Mouse (Mus musculus): ENCODE measurements around the gene Ms4a12. TPM values are rescaled to one million over a fixed set of nuclear protein-coding genes. Genes with fewer than 3 reads are reported as not detected.
"Not testable (repeated sequence)": the region's sequence is repeated elsewhere in the genome, so short reads cannot be mapped to it uniquely, and the experiment has no call there.

Ms4a12 gene
- not detected for total RNA-seq (2021)
- long read RNA-seq, experiment 1: 0 reads
- long read RNA-seq, experiment 2: 0 reads

- no peak for DNase-seq
Observed at GRCm38 (mm10) chr19:11232348-11232747, at the start of gene Ms4a12. Gene Ms4a12 (minus strand): TSS chr19:11232448.

- DNase-seq: no peak
Observed at GRCm38 (mm10) chr19:11280223-11280622, 48.0 kb upstream of the Ms4a12 start.

GRCm38 (mm10) chr19:11276431-11276830 lies 44.2 kb upstream of the Ms4a12 start:
- no peak for DNase-seq

- no peak for DNase-seq
Observed at GRCm38 (mm10) chr19:11266956-11267355, 34.7 kb upstream of the Ms4a12 start.

- peak in 1 of 2 experiments; percentile 12 for DNase-seq
Observed at GRCm38 (mm10) chr19:11266052-11266845, 34.0 kb upstream of the Ms4a12 start, which contains the start of gene Ms4a1. Gene Ms4a1 (minus strand): TSS chr19:11266241.

GRCm38 (mm10) chr19:11264602-11265185 lies 32.4 kb upstream of the Ms4a12 start:
- DNase-seq: no peak

- no peak for DNase-seq
Observed at GRCm38 (mm10) chr19:11263549-11263948, 31.3 kb upstream of the Ms4a12 start.

- DNase-seq: not testable (repeated sequence)
Observed at GRCm38 (mm10) chr19:11262932-11263331, 30.7 kb upstream of the Ms4a12 start.

- DNase-seq: no peak
Observed at GRCm38 (mm10) chr19:11261522-11261921, 29.3 kb upstream of the Ms4a12 start.

- peak; percentile 33 to 52 for DNase-seq
Observed at GRCm38 (mm10) chr19:11244230-11244629, 12.0 kb upstream of the Ms4a12 start.

GRCm38 (mm10) chr19:11242560-11242959 lies 10.3 kb upstream of the Ms4a12 start:
- no peak for DNase-seq

- DNase-seq: no peak
Observed at GRCm38 (mm10) chr19:11235820-11236219, 3.6 kb upstream of the Ms4a12 start.

GRCm38 (mm10) chr19:11234921-11235735 lies 2.9 kb upstream of the Ms4a12 start:
- no peak for DNase-seq

- DNase-seq: peak in 1 of 2 experiments; percentile 9
Observed at GRCm38 (mm10) chr19:11234244-11234643, 2.0 kb upstream of the Ms4a12 start.

- DNase-seq: no peak
Observed at GRCm38 (mm10) chr19:11196546-11196945, 35.7 kb downstream of the Ms4a12 start, which contains the start of gene Ms4a13. Gene Ms4a13 (minus strand): TSS chr19:11196737.

GRCm38 (mm10) chr19:11192552-11192951 lies 39.7 kb downstream of the Ms4a12 start:
- peak in 1 of 2 experiments; percentile 1 for DNase-seq

GRCm38 (mm10) chr19:11184121-11184520 lies 48.1 kb downstream of the Ms4a12 start:
- DNase-seq: peak; percentile 33 to 36

GRCm38 (mm10) chr19:11177464-11177863 lies 54.8 kb downstream of the Ms4a12 start:
- DNase-seq: no peak

- DNase-seq: peak; percentile 15 to 18
Observed at GRCm38 (mm10) chr19:11165172-11165571, 67.1 kb downstream of the Ms4a12 start, which contains the start of gene 1700025F22Rik. Gene 1700025F22Rik (minus strand): TSS chr19:11165320.

Data from heart, adult 18-20 months (tissue).